Mouse (Mus musculus): ENCODE measurements around the gene Ergic2. TPM values are rescaled to one million over a fixed set of nuclear protein-coding genes. Genes with fewer than 3 reads are reported as not detected.

Ergic2 gene
- polyA plus RNA-seq, 1 experiment: 11.8 TPM

- no peak overlapping the region for H3K4me3 ChIP-seq (ENCODE audit: extremely low read depth, insufficient read depth, insufficient read length)
- no peaks in the 10 kb centered on the region for H3K36me3 ChIP-seq (ENCODE audit: control insufficient read depth, insufficient read depth, low read length)
- H3K27ac ChIP-seq (ENCODE audit: insufficient read depth, low read length): no peak overlapping the region
- no peaks in the 10 kb centered on the region for H3K4me1 ChIP-seq (ENCODE audit: control insufficient read depth, insufficient read depth, insufficient read length)
- no peaks in the 10 kb centered on the region for H3K27me3 ChIP-seq (ENCODE audit: control insufficient read depth, insufficient read depth, low read length)
- DNase-seq (ENCODE audit: low read depth in 1 of 2, low spot score in 2 of 2): no peak
- TF ChIP-seq POLR2A (IDR thresholded peaks at IDR 0.05; ENCODE audit: low read depth, low read length): no peak
- no peak for TF ChIP-seq CTCF (IDR thresholded peaks at IDR 0.05; ENCODE audit: extremely low read depth, insufficient read depth, insufficient read length, insufficient replicate concordance)
These were observed 78.6 kb downstream of the Ergic2 start for GRCm38 (mm10) chr6:148133536-148133935.

- no peaks in the 10 kb centered on the region for H3K4me1 ChIP-seq (ENCODE audit: control insufficient read depth, insufficient read depth, insufficient read length)
- H3K27ac ChIP-seq (ENCODE audit: insufficient read depth, low read length): no peak overlapping the region
- no peak overlapping the region for H3K4me3 ChIP-seq (ENCODE audit: extremely low read depth, insufficient read depth, insufficient read length)
- DNase-seq (ENCODE audit: low read depth in 1 of 2, low spot score in 2 of 2): no peak
- TF ChIP-seq CTCF (IDR thresholded peaks at IDR 0.05; ENCODE audit: extremely low read depth, insufficient read depth, insufficient read length, insufficient replicate concordance) (no peak), POLR2A (IDR thresholded peaks at IDR 0.05; ENCODE audit: low read depth, low read length) (no peak)
- 86% methylated on average over 10 of the region's 10 CpGs for WGBS
- H3K36me3 ChIP-seq (ENCODE audit: control insufficient read depth, insufficient read depth, low read length): no peaks in the 10 kb centered on the region
- H3K27me3 ChIP-seq (ENCODE audit: control insufficient read depth, insufficient read depth, low read length): no peaks in the 10 kb centered on the region
These were observed 79.9 kb downstream of the Ergic2 start for GRCm38 (mm10) chr6:148132314-148132713.

Other genes starting within 250 kb of the Ergic2 start
- 0.14 and 0.33 TPM in 2 replicates for gene Far2, start 165.1 kb downstream of the Ergic2 start, polyA plus RNA-seq (2012; rRNA removed)
- 5.2 and 7.1 TPM in 2 replicates for gene Tmtc1, start 232.0 kb upstream of the Ergic2 start, polyA plus RNA-seq (2012; rRNA removed)